Mouse (Mus musculus) embryo, embryonic 11.5 days (tissue): ENCODE data around the gene Mlkl.

ENCODE experiments used
- DNase-seq: peaks from one replicate; pipeline ENCODE4 v3.0.0-alpha.2; 2012; ENCODE audit warnings: low read depth, low spot score

The Mlkl gene

DNA sequence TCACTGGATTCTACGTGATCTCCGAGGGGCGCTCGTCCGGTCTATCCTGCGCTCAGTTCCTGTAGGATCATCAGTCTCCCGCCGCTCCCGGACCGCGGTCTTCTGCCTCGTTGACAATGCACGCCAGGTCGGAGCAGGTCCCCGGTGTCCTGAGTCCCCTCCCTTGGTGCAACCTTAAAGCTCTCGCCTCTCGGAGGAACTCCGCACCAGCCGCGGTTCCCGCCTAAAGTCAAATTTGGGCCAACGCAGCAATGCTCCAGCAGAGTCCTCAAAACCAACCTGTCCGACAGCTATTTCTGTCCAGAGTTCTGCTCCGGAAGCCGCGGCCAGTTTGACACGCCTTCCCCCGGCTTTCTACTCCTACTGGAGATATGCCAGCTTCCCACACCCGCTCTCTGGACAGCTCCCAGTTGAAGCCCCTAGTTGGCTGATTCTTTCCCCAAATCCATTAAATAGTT is at the start of gene Mlkl:
TSS of gene Mlkl (minus strand) at position 288 of the 458 bp plus-strand sequence.
- peak; percentile 16 for DNase-seq

DNA sequence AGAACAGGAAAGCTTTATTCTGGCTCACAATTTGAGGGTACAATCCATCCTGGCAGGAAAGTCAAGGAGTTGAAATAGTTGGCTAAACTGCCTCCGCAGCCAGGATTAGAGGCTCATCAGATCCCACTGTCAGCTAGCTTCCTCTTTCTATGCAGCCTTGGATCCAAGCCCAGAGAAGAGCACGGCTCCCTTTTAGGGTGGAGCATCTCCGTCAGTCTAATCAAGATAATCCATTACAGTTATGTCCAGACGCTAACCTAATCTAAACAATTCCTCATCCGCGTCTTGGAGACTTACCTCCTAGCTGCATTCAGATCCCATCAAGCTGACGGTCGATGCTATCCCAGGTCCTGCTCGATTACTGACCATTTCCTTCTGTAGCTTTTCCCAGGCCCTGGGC is 47.9 kb upstream of the Mlkl start:
- DNase-seq = no peak

DNA sequence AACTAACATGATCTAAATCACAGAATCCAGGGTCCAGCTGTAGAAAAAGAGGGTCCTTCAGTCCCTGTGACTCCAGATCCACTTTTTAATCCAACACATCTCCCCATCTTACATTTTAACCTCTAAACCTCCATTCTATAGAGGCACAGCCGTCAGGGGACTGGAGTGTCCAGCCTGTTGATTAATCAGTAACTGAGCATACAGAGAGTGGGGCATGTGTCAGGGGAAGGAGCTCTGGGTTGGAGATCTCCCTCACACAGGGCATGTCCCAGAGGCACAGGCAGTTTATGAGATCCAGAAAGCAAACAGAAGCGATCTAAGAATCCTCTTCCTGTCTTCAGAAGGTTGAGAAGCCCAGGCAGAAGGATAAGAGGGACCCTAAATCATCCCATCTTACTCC is 46.7 kb upstream of the Mlkl start:
- no peak for DNase-seq

DNA sequence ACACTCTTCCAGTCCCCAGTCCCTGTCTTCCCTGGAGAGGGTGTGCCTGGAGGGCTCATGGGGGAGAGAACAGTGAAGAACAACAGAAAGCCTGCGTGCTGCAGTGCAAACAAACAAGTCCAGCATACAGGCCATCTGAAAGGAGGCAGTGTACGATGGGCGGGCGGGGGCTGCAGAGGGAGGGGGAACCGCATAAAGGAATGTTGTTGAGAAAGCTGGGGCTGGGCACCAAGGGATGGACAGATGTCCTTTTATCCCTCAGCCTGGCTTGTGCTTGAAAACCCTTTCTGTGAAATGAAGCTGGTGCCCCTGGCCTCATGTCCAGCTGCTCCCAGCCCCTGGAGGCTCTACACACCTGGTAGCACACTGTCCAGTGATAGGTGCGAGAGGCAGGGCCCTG is 37.2 kb upstream of the Mlkl start:
- DNase-seq = no peak

DNA sequence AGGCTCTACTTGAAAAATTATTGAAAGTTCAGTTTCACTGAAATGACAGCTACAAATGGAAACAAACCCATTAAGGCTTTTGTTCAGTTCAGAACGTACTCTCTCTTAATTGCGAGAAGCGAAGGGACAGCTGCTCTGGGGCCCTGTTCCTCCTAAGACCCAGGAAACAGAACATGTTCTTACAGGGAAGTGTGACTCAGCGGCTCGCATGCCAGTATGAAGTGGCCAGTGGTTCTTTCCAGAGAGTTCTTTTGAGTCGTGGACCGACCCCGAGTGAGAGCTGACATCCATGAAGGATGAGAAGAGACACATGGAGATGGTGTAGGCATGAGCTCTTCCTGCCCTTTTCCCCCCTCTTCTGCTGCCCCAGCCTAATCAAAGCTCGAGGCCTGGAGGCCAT is 31.7 kb upstream of the Mlkl start:
- no peak for DNase-seq

DNA sequence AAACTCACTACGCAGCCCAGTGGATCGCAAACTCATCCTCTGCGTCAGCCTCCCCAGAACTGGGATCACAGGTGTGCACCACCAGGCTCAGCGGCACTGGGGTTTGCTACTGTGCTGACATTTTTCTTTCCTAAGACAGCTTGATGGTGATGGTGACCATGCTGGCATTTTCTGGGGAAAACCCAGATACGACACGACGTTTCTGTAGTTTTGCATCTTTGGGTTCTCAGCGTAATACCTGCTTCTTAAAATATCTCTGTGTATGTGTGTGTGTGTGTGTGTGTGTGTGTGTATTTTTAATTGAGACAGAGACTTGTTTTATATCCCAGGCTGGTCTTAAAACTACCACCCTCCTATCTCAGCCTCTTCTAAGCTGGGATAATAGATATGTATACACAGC is 29.4 kb upstream of the Mlkl start:
- no peak for DNase-seq

DNA sequence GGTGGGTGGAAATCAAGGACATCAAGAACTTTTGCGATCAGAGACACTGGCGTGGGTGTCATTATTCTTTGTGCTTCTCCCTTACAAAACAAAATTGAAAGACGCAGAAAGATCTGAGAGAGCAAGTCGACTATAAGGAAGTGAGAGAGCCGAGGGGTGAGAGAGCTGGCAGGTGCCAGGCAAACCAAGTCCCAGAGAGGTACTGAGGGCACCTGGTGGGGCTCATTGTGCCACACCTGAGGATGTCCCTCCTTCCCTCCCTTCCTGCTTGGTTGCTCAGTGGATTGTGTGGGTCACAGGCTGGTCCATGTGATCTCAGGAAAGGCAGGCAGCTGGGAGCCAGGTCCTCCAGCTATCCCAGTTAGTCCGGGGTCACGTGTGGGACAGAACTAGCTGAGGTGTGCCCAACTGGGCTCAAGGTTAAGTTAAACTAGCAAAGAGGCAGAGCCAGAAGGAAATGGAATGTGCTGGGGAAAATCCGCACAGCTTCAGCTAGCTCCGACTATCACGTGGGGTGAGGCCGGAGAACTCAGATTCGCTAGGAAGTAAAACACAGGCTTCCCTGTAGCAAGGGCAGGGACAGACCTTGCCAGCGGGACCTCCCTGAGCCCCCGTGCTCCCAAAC is 28.7 kb upstream of the Mlkl start:
- no peak for DNase-seq

DNA sequence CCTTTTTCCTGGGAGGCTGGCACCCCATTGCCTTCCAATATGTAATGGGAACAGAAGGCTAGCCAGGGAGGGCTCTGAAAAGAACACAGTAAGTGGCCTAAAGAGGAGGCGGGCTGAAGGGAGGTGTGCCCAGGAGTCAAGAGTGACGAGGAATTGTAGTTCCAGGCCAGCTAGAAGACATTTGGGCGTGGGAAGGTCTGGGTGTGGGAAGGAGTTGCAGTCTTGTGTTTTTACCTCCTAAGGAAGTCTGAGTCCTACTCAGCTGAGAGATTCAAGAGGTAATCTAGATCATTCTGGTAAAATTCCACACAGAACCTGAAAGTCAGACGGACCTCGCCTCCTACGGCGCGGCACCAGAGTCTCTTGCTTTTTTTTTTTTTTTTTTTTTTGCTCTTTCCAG is 25.5 kb upstream of the Mlkl start:
- DNase-seq = no peak

DNA sequence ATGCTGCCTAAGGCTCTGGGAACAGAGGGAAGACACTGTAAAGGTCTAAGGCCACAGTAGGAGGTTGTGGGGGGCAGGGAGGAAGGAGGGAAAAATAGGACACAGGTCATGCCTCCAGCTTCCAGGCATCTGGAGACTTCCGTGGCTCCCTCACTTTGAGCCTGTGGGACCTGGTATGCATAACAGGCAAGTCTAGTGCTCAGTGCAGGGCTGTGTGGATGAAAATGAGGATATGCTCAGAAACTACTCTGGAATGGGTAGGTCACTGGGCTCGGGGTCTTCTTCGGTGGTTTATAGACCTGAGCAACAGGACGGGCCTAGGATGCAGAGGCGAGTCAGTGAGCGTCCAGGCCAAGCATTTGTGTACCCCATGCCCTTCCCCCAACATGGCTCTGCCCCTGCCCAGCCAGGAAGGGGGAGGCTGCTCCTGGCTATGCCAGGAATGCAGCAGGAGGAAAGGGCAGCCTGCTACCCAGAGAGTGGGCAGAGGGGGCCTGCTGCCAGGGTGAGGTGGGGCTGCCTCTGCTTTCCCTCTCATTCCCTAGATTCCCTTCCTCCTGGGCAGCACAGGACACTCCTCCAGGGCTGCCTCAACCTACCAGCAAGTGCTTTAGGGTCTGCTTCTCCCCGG is 22.7 kb upstream of the Mlkl start:
- DNase-seq = no peak

DNA sequence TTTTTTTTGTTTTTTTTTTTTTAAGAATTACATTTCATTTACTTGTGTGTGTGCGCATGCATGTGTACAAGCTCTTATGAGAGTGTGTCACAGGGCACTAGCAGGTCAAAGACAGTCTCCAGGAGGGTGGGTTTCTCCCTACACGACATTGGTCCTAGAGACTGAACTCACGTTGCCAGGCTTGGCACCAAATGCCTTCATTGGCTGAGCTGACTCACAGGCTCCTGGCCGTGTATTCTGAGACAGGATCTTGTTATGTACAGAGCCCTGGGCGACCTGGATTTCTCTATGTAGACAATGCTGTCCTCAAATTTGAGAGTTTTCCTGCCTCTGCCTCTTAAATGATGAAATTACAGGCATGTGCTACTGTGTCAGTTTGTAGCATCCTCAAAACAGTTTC is 22.0 kb upstream of the Mlkl start:
- no peak for DNase-seq

DNA sequence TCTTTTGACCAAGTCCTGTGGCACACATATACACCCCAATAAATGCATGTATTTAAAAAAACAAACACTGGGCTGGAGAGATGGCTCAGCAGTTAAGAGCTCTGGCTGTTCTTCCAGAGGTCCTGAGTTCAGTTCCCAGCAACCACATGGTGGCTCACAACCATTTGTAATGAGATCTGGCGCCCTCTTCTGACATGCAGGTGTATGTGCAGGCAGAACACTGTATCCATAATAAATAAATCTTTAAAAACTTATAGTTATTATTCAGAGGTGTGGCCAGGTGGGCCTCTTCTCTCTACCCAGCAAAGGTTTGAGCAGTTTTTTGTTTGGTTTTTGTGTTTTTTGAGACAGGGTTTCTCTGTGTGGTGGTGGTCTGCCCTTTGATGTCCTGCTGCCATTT is 20.9 kb upstream of the Mlkl start:
- DNase-seq = no peak

DNA sequence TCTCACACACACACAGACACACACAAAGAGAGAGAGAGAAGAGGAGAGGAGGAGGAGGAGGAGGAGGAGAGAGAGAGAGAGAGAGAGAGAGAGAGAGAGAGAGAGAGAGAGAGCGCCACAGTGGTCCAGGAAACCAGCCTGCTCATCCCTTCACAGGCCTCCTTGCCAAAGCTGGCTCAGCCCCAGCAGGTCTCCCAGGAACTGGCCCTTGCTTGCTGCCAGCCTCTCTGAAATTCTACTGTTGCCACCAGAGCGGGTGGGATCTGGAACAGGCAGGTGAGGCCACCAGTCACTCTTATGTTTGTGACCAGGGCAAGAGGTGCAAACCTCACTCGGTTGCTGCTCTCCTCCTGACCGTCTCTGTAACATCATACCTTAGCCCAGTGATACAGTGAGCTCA is 19.5 kb upstream of the Mlkl start:
- DNase-seq = no peak

DNA sequence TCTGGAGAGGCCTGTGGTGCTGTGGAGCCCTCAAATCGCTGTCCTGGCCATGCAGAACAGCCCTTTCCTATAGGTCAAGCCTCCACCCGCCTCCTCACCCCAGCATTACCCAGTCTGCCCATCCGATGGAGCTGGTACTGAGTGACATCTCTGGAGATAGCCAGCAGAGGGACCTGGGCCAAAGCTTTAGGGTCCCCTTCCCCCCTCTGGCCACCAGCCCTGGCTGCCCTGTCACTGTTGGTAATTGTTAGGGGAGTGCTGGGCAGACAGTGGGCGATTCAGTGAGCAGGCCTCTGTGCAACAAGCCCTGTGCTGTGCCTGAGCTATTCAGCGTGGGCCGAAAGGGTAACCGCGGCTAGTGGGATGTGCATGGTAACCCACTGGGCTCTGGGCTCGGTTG is 15.5 kb upstream of the Mlkl start:
- no peak for DNase-seq

DNA sequence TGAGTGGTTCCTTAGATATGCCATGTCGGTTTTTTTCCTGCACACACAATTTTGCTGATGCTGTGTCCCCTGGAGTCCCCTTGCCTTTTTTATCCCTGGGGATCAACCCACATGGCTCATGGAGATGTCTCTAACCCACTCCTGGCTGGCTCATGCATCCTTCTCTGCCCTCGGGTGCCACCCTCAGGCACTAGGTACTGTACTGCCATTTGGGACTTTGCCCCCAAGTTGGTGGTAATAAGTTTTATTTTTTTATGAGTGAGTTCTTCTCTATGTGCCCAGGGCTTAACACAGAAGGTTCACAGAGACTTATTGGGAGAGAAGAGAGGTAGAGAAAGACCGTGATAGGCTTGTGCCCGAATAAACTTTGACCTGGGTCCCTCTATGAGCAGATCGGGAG is 14.3 kb upstream of the Mlkl start:
- no peak for DNase-seq

DNA sequence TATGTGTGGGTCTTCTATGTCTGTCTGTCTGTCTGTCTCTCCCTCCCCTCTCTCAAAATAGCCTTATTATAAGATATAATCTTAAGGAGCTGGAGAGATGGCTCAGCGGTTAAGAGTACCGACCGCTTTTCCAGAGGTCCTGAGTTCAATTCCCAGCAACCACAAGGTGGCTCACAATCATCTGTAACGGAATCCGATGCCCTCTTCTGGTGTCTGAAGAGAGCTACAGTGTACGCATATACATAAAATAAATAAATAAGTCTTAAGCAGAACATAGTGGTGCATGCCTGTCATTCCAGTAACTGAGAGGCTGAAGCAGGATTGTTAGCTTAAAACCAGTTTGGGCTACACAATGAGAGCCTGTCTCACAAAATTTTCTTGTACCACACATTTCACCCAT is 12.6 kb upstream of the Mlkl start:
- no peak for DNase-seq

DNA sequence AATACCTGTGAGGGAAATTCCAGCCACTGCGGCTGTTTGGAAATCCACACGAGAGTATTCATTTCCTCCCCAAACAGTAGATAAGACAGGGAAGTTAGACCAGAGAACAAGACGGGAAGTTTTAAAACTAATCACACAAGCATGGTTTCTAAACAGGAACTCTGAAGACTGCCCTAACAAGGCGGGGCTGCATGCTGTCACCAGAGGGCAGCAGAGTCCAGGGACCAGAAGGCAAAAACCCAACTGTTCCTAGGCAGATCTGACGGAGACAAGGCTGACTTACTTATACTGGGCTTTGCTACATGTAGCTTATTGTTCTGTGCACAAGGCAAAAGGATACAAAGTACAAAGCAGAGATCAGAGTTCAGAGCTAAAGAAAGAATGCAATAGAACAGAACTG is 5.2 kb upstream of the Mlkl start:
- DNase-seq = peak; percentile 56

DNA sequence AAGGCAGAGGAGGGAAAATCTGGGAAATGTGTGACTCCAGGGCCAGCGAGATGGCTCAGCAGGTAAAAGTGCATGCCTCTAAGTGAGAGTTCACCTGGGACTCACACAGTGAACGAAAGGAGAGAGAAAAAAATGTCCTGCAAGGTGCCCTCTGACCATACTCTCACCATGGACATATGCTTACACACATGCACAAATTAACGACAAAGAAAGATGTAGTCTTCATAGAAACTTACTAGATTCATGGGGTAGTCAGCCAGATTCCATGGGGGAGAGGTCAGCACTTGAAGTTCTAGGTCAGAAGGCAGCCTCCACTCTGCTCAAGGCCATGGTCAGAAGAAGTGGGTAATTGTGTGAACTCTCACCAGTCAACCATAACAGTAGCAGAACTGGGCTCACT is 2.2 kb upstream of the Mlkl start:
- DNase-seq = no peak

DNA sequence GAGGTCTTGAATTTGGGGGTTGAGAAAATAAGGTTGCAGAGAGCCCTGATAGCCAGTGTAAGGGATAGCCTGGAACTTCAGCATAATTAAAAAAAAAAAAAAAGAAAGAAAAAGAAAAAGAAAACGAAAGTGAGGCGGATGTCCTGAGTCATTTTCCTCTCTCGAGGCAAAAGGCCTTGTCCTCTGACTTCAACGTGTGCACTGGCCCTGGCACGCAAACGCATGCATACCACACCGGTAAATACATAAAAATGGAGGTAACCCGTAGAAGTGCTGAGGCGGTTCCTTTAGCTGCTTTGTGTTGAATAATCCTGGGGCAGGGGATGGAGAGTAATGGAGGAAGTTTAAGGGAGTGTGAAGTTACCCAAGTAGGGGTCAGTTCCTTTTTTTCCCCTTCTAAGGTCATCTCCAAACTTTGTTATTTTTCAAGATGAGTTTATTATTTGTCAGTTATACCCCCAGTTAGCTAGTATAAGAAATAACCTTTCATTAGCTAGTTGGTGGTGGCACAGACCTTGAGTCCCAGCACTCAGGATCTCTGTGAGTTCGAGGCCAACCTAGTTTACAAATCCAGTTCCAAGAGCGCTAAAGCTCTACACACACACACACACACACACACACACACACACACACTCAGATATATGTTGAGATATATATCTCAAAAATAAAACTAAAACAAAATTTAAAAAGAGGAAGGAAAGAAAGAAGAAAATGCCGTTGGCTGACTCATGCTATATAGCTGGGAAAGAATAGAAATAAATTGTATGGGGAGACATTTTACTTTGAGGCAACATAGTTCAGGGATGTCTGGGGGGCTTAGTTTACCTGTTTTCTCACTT is 612 bp upstream of the Mlkl start:
- no peak for DNase-seq

DNA sequence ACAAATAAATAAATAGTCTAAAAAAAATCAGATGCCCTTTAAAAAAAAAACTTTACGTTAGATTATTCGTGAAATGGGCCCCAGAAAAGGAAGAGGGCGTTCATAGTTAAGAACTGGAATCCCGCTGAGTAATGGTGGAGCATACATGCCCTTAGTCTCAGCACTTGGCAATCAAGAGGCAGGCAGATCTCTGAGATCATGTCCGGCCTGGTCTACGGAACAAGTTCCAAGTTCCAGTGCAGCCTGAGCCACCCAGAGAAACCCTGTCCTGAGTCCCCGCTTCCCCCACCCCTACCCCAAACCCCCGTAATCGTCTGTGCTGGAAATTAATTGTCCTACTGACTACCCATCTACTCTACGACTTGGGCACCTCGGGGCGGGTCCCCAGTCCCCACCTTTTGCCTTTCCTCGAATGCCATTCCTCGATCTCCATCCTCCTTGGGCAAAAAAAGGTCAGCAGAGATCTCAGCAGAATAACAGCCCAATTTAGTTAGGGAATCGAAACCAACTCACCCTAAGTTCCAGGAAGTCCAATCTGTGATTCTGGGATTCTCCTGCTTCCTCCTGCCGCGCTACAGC is 577 bp downstream of the Mlkl start:
- DNase-seq = no peak

DNA sequence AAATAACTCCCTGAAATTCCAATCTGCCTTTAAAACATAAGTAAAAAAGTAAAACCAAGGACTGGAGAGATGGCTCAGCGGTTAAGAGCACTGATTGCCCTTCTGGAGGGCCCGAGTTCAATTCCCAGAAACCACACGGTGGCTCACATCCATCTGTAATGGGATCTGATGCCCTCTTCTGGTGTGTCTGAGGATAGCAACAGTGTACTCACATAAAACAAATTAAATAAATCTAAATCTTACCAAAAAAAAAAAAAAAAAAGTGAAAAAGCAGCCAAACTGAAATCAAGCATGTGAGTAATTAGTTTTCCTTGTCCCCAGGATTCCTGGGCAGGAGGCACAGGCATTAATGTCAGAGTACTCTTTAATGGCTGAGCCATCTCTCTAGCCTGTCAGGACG is 1.3 kb downstream of the Mlkl start:
- no peak for DNase-seq

DNA sequence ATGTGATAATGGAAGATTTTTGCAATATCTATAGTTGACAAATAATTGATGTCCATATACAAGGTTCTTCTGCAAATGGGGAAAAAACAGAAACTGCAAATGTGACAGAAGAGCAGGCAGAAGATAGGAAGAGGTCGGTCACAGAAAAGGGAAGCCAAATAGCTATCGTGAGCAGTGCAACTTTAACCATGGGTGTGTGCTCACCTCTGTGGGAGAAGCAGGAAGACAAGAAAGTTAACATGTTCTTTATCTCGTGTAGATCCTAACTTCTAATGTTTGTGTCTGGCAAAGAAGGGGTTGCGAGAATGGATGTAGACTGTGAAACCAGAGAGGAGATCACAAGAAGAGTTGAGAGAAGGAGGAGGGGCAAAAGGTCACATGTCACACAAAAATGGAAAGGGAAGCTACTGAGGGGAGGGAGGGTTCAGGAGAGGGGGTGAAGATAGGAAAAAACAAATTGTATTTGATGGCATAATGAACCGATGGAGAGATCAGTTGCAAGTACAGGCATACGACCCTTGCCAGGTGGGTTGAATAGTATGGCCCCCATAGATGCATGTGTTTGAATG is 12.7 kb downstream of the Mlkl start:
- no peak for DNase-seq

DNA sequence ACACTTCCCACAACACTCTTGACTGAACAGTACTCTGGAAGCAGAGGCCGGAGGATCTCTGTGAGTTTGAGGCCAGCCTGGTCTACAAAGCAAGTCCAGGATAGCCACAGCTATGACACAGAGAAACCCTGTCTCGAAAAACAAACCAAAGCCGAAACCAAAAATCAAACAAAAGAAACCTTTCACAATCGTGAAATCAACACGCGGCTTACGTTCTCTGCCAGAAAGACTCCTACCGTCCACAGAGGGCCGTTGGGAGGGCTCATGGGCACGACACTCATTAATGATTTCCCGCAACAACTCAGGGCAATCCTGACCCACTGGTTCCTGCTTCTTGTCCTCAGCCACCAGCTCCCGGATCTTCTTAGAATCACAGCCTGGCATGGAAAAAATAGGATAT is 23.2 kb downstream of the Mlkl start:
- no peak for DNase-seq
